Mouse (Mus musculus) C2C12 (cell line): ENCODE data around the gene Fads6.

ENCODE experiments used
- CEBPB ChIP-seq: IDR thresholded peaks from one replicate; pipeline ENCODE4 v1.6.1; 2011; ENCODE audit warnings: low read depth, mild to moderate bottlenecking, control low read depth, moderate library complexity
- CTCF ChIP-seq: IDR thresholded peaks from one replicate; pipeline ENCODE4 v1.5.1; 2011; ENCODE audit not compliant: control insufficient read depth, insufficient read depth, insufficient read length
- MAX ChIP-seq: IDR thresholded peaks from one replicate; pipeline ENCODE4 v1.6.1; 2011; ENCODE audit warnings: mild to moderate bottlenecking, control low read depth
- MYOG ChIP-seq: IDR thresholded peaks from one replicate; pipeline ENCODE4 v1.6.1; 2011; ENCODE audit not compliant: control insufficient read depth, insufficient read length; ENCODE audit errors: extremely low read depth

DNA sequence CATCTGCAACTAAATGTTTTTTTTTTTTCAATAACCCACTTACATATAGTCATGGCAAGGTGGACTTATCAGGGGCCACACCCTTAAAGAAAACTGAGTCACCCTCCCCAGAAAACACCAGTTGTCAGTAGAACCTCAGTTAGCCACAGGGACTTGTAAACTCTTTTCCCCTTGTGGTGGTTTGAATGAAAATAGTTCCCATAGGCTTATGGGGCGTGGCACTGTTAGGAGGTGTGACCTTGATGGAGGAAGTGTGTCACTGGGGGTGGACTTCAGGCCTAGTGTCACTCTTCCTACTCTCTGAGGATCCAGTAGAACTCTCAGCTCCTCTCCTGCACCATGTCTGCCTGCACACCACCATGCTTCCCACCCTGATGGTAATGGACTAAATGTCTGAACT lies 17.7 kb downstream of the Fads6 start:
- TF ChIP-seq CEBPB = no peak
- no peak for TF ChIP-seq CTCF
- no peak for TF ChIP-seq MYOG
- TF ChIP-seq MAX = no peak
